Mouse (Mus musculus): ENCODE data around the gene Homer2. TPM values are rescaled to one million over a fixed set of nuclear protein-coding genes. Genes with fewer than 3 reads are reported as not detected.

Homer2 gene
- polyA plus RNA-seq, 1 experiment from 2014 or later, result 33.5 TPM

- DNase-seq (ENCODE audit: low spot score) (no peak), ATAC-seq (ENCODE audit: insufficient number of reproducible peaks, low FRiP score, low TSS enrichment, low read depth) (no peak)
- H3K27me3 ChIP-seq (ENCODE audit: control insufficient read depth, insufficient read depth, low read length), result no peaks in the 10 kb centered on the region
- no peaks in the 10 kb centered on the region for H3K4me1 ChIP-seq (ENCODE audit: control insufficient read depth, insufficient read depth, low read length)
- WGBS, result 87% methylated on average over 5 of the region's 5 CpGs
- no peaks in the 10 kb centered on the region; the same call in 1 of the 2 replicates for H3K36me3 ChIP-seq (ENCODE audit: control insufficient read depth, insufficient read depth, low read length)
- H3K4me3 ChIP-seq (ENCODE audit: low read depth, low read length), result no peak overlapping the region
- no peaks in the 10 kb centered on the region for H3K9me3 ChIP-seq (ENCODE audit: control insufficient read depth, low read length)
- no peak overlapping the region for H3K4me2 ChIP-seq (ENCODE audit: low read depth, severe bottlenecking)
- H3K9ac ChIP-seq (ENCODE audit: low read length), result no peak overlapping the region
- no peak overlapping the region for H3K27ac ChIP-seq (replicated peaks; ENCODE audit: low read depth, low read length)
Measured at GRCm38 (mm10) chr7:81604991-81605390, 102.3 kb downstream of the Homer2 start.

- 66% methylated on average over 8 of the region's 8 CpGs for WGBS
Measured at GRCm38 (mm10) chr7:81599379-81600280, 107.7 kb downstream of the Homer2 start.

GRCm38 (mm10) chr7:81597660-81598059 is 109.7 kb downstream of the Homer2 start:
- Histone ChIP-seq H3K9me3 (ENCODE audit: control insufficient read depth, low read length) (no peaks in the 10 kb centered on the region), H3K9ac (ENCODE audit: low read length) (no peak overlapping the region), H3K36me3 (ENCODE audit: control insufficient read depth, insufficient read depth, low read length) (0 out of 2 replicates have a peak, but pooled peaks cover 4% of the 10 kb centered on the region), H3K4me2 (ENCODE audit: low read depth, severe bottlenecking) (no peak overlapping the region), H3K4me1 (ENCODE audit: control insufficient read depth, insufficient read depth, low read length) (no peaks in the 10 kb centered on the region), H3K27ac (replicated peaks; ENCODE audit: low read depth, low read length) (no peak overlapping the region), H3K4me3 (ENCODE audit: low read depth, low read length) (no peak overlapping the region), H3K27me3 (ENCODE audit: control insufficient read depth, insufficient read depth, low read length) (no peaks in the 10 kb centered on the region)
- WGBS, result 85% methylated on average over 1 of the region's 1 CpGs
- DNase-seq (ENCODE audit: low spot score), result no peak
- no peak for ATAC-seq (ENCODE audit: insufficient number of reproducible peaks, low FRiP score, low TSS enrichment, low read depth)

More at GRCm38 (mm10) chr7:81599379-81600280, 107.7 kb downstream of the Homer2 start:
- Histone ChIP-seq H3K9me3 (ENCODE audit: control insufficient read depth, low read length) (no peaks in the 10 kb centered on the region), H3K4me1 (ENCODE audit: control insufficient read depth, insufficient read depth, low read length) (no peaks in the 10 kb centered on the region), H3K4me2 (ENCODE audit: low read depth, severe bottlenecking) (no peak overlapping the region), H3K36me3 (ENCODE audit: control insufficient read depth, insufficient read depth, low read length) (0 out of 2 replicates have a peak, but pooled peaks cover 4% of the 10 kb centered on the region), H3K9ac (ENCODE audit: low read length) (no peak overlapping the region), H3K4me3 (ENCODE audit: low read depth, low read length) (no peak overlapping the region), H3K27me3 (ENCODE audit: control insufficient read depth, insufficient read depth, low read length) (no peaks in the 10 kb centered on the region), H3K27ac (replicated peaks; ENCODE audit: low read depth, low read length) (no peak overlapping the region)
- no peak for ATAC-seq (ENCODE audit: insufficient number of reproducible peaks, low FRiP score, low TSS enrichment, low read depth)
- DNase-seq (ENCODE audit: low spot score), result no peak

GRCm38 (mm10) chr7:81596086-81596485 is 111.2 kb downstream of the Homer2 start:
- 93% methylated on average over 6 of the region's 6 CpGs for WGBS
- no peaks in the 10 kb centered on the region for H3K4me1 ChIP-seq (ENCODE audit: control insufficient read depth, insufficient read depth, low read length)
- H3K36me3 ChIP-seq (ENCODE audit: control insufficient read depth, insufficient read depth, low read length), result 0 out of 2 replicates have a peak, but pooled peaks cover 4% of the 10 kb centered on the region
- ATAC-seq (ENCODE audit: insufficient number of reproducible peaks, low FRiP score, low TSS enrichment, low read depth) (no peak), DNase-seq (ENCODE audit: low spot score) (no peak)
- H3K27me3 ChIP-seq (ENCODE audit: control insufficient read depth, insufficient read depth, low read length), result no peaks in the 10 kb centered on the region
- H3K4me2 ChIP-seq (ENCODE audit: low read depth, severe bottlenecking), result no peak overlapping the region
- no peak overlapping the region for H3K4me3 ChIP-seq (ENCODE audit: low read depth, low read length)
- no peak overlapping the region for H3K27ac ChIP-seq (replicated peaks; ENCODE audit: low read depth, low read length)
- H3K9ac ChIP-seq (ENCODE audit: low read length), result no peak overlapping the region
- H3K9me3 ChIP-seq (ENCODE audit: control insufficient read depth, low read length), result no peaks in the 10 kb centered on the region

GRCm38 (mm10) chr7:81595056-81595455 is 112.3 kb downstream of the Homer2 start:
- Histone ChIP-seq H3K36me3 (ENCODE audit: control insufficient read depth, insufficient read depth, low read length) (0 out of 2 replicates have a peak, but pooled peaks cover 4% of the 10 kb centered on the region), H3K9me3 (ENCODE audit: control insufficient read depth, low read length) (no peaks in the 10 kb centered on the region), H3K4me3 (ENCODE audit: low read depth, low read length) (no peak overlapping the region), H3K9ac (ENCODE audit: low read length) (no peak overlapping the region), H3K4me1 (ENCODE audit: control insufficient read depth, insufficient read depth, low read length) (no peaks in the 10 kb centered on the region), H3K27ac (replicated peaks; ENCODE audit: low read depth, low read length) (no peak overlapping the region), H3K27me3 (ENCODE audit: control insufficient read depth, insufficient read depth, low read length) (no peaks in the 10 kb centered on the region), H3K4me2 (ENCODE audit: low read depth, severe bottlenecking) (no peak overlapping the region)
- DNase-seq (ENCODE audit: low spot score) (no peak), ATAC-seq (ENCODE audit: insufficient number of reproducible peaks, low FRiP score, low TSS enrichment, low read depth) (no peak)
- WGBS, result 88% methylated on average over 5 of the region's 5 CpGs

GRCm38 (mm10) chr7:81593387-81593786 is 113.9 kb downstream of the Homer2 start:
- DNase-seq (ENCODE audit: low spot score) (no peak), ATAC-seq (ENCODE audit: insufficient number of reproducible peaks, low FRiP score, low TSS enrichment, low read depth) (no peak)
- H3K4me1 ChIP-seq (ENCODE audit: control insufficient read depth, insufficient read depth, low read length), result no peaks in the 10 kb centered on the region
- H3K9me3 ChIP-seq (ENCODE audit: control insufficient read depth, low read length), result no peaks in the 10 kb centered on the region
- H3K27me3 ChIP-seq (ENCODE audit: control insufficient read depth, insufficient read depth, low read length), result no peaks in the 10 kb centered on the region
- no peak overlapping the region for H3K4me2 ChIP-seq (ENCODE audit: low read depth, severe bottlenecking)
- 86% methylated on average over 8 of the region's 8 CpGs for WGBS
- H3K36me3 ChIP-seq (ENCODE audit: control insufficient read depth, insufficient read depth, low read length), result 0 out of 2 replicates have a peak, but pooled peaks cover 4% of the 10 kb centered on the region
- H3K4me3 ChIP-seq (ENCODE audit: low read depth, low read length), result no peak overlapping the region
- no peak overlapping the region for H3K9ac ChIP-seq (ENCODE audit: low read length)
- no peak overlapping the region for H3K27ac ChIP-seq (replicated peaks; ENCODE audit: low read depth, low read length)

GRCm38 (mm10) chr7:81592686-81593085 is 114.6 kb downstream of the Homer2 start:
- H3K4me3 ChIP-seq (ENCODE audit: low read depth, low read length), result no peak overlapping the region
- no peak overlapping the region for H3K9ac ChIP-seq (ENCODE audit: low read length)
- H3K36me3 ChIP-seq (ENCODE audit: control insufficient read depth, insufficient read depth, low read length), result 0 out of 2 replicates have a peak, but pooled peaks cover 4% of the 10 kb centered on the region
- H3K9me3 ChIP-seq (ENCODE audit: control insufficient read depth, low read length), result no peaks in the 10 kb centered on the region
- no peak overlapping the region for H3K4me2 ChIP-seq (ENCODE audit: low read depth, severe bottlenecking)
- WGBS, result 85% methylated on average over 9 of the region's 9 CpGs
- DNase-seq (ENCODE audit: low spot score), result no peak
- H3K27ac ChIP-seq (replicated peaks; ENCODE audit: low read depth, low read length), result no peak overlapping the region
- H3K27me3 ChIP-seq (ENCODE audit: control insufficient read depth, insufficient read depth, low read length), result no peaks in the 10 kb centered on the region
- H3K4me1 ChIP-seq (ENCODE audit: control insufficient read depth, insufficient read depth, low read length), result no peaks in the 10 kb centered on the region
- ATAC-seq (ENCODE audit: insufficient number of reproducible peaks, low FRiP score, low TSS enrichment, low read depth), result no peak

GRCm38 (mm10) chr7:81587238-81587637 is 120.1 kb downstream of the Homer2 start:
- Histone ChIP-seq H3K9me3 (ENCODE audit: control insufficient read depth, low read length) (no peaks in the 10 kb centered on the region), H3K4me1 (ENCODE audit: control insufficient read depth, insufficient read depth, low read length) (no peaks in the 10 kb centered on the region), H3K27ac (replicated peaks; ENCODE audit: low read depth, low read length) (no peak overlapping the region), H3K4me2 (ENCODE audit: low read depth, severe bottlenecking) (no peak overlapping the region), H3K9ac (ENCODE audit: low read length) (no peak overlapping the region), H3K27me3 (ENCODE audit: control insufficient read depth, insufficient read depth, low read length) (no peaks in the 10 kb centered on the region), H3K4me3 (ENCODE audit: low read depth, low read length) (no peak overlapping the region), H3K36me3 (ENCODE audit: control insufficient read depth, insufficient read depth, low read length) (peaks cover 5% of the 10 kb centered on the region)
- DNase-seq (ENCODE audit: low spot score) (no peak), ATAC-seq (ENCODE audit: insufficient number of reproducible peaks, low FRiP score, low TSS enrichment, low read depth) (no peak)
- WGBS, result 86% methylated on average over 4 of the region's 4 CpGs
